Mouse (Mus musculus) ZHBTc4 (cell line): ENCODE data around the gene Mpped2.
A peak's percentile ranks its signal among the peaks of the same experiment; 100 is the strongest.

Experiments used
- DNase-seq: peaks from one replicate; pipeline ENCODE4 v3.0.0-alpha.2; 2011; ENCODE audit warnings: low read depth, low spot score

The Mpped2 gene

DNA sequence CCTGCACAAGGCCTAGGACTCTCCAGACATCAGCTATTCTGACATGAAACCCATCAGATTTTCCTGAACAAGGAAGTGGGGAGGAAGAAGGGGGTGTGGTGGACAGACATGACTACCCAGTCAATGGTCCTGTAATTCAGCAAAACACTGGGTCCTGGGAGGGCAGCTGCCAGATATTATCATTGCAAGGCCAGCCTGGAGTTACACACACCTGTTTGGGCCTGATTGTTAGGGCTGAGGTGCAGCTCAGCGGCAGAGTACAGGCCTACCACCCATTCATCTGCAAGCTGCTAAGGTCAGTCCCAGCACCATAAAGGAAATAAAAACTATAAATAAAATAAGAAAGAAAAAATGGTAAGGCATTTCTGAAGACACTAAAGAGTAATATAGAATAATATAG is 52.3 kb downstream of the Mpped2 start:
- DNase-seq: no peak

GRCm38 (mm10) chr2:106746211-106746610 is 53.1 kb downstream of the Mpped2 start:
- DNase-seq: no peak

DNA sequence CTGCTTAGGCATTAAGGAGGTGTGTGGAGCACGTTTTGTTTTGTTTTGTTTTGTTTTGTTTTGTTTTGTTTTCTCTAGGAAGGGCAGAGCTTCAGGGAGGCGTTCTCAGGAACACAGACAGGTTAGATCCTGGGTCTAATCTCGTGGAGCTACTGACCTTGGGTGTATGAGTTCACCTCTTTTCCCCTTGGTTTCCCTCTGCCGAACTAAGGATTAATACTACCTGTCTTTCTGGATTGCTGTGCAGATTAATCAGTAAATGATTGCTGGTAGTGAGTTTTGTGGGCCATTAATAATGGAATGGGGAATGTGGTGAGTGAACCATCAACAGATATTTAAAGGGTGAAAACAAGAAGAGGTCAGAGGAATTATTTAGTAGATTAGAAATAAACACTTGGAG is 53.8 kb downstream of the Mpped2 start:
- no peak for DNase-seq

- DNase-seq: no peak
These were observed 54.3 kb downstream of the Mpped2 start for GRCm38 (mm10) chr2:106747342-106747741.

GRCm38 (mm10) chr2:106750878-106751277 is 57.8 kb downstream of the Mpped2 start:
- DNase-seq: peak; percentile 91

DNA sequence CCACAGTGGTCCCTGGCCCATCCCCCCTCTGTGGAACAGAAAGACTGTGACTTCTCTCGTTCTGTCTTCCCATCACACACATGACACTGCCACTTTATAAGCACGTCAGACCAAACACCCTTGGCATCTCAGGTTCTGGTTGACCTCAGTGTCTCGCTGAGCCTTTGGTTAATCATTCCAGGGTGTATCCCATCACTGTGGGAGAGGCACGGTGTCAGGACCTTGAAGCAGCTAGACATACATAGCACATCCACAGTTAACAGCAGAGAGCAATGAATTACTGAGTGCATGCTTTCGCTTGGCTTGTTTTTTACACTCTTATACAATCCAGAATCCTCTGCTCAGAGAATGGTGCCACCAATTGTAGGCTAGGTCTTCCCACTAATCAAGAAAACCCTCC is 60.6 kb downstream of the Mpped2 start:
- DNase-seq: peak; percentile 33

GRCm38 (mm10) chr2:106754696-106755095 is 61.6 kb downstream of the Mpped2 start:
- DNase-seq: no peak

DNA sequence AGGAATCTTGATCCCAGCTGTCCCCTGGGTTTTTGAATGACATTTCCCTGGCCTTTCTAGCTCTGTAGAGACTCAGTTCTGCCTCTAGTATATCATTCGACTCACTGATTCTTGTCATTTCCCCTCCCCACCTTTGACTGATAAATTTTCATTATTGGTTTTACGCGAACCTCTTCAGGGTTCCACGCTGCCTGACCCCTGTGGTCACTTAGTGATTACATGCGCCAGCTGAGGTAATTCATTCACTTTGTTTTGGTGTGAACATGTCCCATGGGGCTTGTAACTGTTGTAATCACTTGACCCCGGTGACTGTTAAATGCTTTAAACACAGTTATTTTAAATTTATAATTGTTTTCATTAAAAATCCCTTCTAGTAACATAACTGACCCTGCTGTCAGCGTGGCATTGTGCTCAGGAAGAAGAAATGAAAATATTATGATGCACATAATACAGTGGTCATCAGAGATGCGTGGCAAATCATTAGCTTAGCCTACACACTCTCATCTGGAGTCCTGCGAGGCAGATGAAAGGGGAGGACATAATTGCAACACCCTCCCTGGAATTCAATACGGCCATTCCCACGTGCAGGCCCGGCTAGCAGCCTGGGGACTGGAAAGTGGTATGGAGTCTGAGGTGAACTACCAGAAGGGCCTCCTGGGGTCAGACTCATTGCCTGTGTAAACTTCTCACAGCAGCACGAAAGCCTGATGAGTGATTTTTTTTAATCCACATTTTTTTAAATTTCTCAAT is 63.5 kb downstream of the Mpped2 start:
- no peak for DNase-seq

DNA sequence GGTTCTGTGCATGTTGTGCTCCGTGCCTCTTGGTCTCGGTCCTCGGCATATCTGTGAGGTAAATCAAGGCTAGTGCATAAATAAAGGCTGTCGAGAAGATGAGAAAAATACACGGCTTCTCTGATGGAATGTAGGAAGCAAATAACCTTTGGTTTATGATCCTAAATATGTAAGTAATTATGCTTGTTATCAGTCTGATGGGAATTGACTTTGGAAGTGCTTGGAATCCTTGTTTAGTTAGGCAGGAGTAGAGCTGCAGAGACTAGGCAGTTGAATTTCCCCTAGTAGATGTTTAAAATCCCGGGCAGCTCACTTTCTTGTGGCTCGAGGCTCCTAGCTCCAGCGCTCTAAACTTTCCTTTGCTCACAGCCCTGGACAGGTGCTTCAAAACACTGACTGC is 69.9 kb downstream of the Mpped2 start:
- no peak for DNase-seq

DNA sequence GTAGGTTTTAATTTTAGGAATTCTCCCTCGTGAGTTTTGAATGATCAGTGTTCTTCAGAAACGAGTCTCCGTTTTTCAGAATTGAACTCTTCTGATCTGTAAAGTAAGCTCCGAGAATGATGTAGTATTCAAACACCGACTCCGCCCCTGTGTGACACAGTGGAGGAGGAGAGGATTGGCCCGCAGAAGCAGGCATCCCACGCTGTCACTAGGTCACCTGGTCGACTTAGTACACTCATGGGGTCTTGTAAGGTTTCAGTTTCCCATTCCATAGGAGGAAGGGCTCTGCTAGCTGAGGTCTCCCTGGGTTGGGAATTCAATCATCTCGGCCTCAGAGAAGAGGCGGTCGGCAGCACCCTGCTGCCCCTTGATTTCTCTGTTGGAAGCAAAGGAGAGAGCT is 76.2 kb downstream of the Mpped2 start:
- no peak for DNase-seq

DNA sequence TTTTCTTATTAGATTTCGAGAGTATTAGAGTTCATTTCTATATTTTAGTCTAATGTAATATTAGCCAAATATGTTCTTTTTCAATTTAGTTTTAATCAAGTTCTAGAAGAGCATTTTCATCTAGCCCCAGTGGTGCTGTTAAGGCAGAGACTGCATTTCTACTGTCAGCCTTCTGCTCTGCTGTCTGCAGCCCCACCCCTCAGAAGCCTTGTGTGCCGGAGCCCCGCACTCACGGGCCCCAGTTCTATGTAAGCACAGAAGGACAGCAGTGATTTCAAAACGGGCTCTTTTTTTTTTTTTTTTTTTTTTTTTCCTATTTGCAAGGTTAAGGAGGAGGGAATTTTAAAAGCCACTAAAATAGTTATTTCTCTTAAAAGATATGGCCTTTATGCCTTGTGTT is 79.6 kb downstream of the Mpped2 start:
- DNase-seq: no peak

DNA sequence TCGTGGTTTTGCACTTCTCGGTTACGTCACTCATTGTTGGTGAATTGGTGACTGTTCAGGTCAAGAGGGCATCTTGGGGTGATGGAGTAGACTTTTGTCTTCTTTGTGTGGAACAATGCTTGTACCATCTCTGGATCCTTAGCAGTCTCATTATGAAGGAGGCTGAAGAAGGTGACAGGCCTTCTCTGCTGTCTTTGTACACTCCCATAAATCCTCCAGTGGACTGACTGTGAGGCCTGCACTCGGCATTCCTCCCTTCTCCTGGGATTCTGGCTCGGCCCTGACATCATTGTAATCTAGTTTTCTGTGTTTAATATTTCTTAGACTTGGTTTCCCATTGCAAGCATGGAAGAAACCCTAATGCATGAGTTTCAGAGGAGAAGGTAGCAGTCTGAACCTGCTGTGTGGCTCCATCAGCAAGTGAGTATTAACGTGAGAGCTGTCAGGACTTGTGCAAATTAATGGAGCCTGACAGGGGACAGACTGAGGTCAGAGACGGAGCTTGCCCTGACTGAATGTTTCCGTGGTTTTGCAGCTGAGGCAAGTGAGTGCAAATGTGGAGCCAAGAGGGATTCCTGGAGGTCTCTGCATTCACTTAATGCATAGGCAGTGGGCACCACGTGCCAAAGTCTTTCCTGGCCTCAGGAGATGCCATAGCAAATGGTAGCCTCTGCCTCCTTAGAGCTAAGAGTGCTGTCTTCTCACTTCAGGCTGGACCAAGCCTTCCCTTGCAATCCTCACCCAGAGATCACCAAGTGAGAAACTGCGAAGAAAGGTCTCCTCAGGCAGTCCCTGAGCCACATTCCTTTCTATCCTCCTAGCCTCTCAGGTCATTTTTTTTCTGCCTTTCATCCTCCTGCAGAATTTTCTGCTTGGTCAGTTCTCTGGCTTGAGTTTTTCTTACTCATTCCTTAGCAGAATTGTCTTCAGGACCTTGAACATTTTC is 81.5 kb downstream of the Mpped2 start:
- no peak for DNase-seq

- no peak for DNase-seq
These were observed 82.9 kb downstream of the Mpped2 start for GRCm38 (mm10) chr2:106775994-106776393.

GRCm38 (mm10) chr2:106778861-106779516 is 85.9 kb downstream of the Mpped2 start:
- DNase-seq: no peak

DNA sequence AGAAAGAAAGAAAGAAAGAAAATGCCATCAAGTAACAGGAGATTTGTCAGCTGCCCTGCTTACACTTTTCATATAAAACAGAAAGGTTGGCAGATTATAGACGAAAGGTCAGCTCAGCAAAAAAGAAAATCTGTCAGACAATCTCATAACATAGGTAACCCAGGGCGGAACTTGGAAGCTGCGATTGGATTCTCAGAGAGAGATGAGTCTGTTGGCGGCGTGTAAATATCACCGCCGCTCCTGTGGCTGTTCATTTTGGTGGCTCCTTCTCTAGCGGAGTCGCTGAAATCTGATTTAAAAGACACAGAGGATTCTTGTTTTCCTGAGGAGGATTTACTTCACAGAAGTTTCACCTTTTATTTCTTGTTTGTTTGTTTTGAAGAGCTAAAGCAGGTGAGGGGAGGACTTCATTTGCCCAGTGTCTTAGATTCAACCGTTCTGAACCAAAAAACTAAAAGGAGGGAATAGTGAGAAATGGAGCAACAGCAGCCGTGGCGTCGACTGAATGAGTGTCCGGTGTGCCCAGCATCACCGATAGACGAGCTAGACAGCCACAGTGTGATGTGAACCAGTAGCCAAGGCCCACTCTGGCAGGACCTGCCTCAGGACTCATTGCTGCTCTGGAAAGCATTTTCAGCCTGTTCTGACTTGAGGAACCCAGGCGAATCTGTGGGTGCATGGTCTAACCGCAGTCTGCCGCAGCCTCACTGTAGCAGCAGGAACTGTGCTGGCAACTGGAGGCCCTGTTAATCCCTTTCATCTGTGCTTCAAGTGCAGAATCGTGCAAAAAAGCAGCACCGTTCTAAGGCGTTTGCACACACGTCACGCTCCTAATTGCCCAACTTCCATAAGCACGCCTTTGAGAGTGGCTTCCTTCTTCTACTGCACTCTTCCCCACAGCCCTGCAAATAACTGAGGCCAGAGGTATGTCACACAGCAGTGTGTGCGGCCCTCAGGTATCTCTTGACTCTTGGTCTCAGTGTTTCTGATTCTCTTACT is 88.4 kb downstream of the Mpped2 start:
- no peak for DNase-seq

DNA sequence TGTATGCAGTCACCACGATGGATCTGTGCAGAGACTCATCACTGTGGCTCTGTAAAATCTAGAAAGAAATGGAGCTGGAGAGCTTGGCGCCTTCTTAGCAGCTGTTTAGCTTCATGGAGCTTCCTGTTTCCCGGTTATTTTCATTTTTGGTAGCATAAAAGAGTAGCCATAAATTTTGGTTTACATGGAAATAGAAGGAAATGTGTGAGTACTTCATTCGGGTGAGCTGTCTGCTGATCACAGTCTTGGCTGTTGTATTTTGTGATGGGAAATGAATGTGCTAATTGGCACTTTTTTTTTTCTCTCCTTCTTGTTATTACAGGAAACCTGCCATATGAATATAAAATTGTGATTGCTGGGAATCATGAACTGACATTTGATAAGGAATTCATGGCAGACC is 90.2 kb downstream of the Mpped2 start:
- DNase-seq: no peak

DNA sequence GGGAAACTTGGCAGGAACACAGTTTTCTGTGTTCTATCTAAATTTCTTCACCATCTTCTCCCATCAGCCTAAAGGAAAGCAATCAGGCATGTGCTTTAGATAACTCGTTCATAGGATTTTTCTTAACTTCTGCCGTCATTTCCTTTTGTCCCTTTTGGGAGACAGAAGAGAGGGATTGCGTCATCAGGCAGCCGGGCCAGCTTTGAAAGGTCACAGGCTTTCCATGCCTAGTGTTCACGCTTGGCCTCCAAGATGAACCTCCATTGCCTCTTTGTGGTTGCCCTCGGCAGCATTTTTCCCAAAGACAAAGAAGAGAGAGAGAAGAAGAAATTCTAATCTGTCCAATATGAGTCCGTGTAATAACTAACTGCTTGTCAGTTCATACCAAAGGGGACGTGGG is 95.0 kb downstream of the Mpped2 start:
- no peak for DNase-seq

DNA sequence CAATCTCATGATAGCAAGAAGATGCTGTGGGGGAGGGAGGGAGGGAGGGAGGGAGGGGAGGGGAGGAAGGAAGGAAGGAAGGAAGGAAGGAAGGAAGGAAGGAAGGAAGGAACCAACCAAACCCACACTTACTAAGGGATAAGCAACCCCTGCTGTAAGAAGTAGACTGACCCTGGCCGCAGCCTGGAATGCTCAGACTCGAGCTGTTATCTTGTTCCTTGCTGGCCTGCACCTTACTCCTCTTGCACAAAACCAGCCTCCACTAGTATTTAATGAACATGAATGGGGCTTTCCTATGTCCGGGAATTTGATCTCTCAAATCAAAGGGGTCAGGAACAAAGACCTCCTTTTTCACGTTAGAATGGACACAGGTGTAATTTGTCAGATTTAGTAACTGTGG is 95.5 kb downstream of the Mpped2 start:
- DNase-seq: no peak

DNA sequence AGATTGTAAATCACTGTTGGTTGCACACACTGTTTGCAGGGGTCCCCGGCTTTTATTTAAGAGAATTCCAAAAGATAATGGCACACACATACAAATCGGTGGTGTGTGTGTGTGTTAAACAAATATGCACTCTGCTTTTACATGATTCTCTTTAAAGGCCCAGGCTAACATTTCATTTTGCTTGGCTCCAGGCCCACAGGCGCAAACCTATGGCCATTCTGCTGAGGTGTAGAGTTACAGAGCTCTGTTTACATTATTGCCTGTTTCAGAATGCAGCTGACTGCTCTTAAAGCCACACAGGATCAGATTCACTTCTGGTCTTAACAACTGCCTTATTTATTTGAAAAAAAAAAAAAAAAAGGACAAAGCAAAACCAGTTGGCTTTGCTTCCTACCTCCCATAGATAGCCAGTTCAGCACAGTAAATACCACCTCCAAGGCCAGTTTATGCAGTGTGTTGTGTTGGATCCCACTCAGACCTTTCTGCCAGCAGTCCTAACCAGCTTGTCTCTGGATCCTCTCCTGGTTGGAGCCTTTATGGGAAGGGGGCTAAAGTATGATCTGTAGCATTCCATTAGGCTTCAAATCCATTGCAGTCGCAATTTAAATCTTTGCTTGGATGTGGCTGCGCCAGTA is 96.7 kb downstream of the Mpped2 start:
- DNase-seq: no peak

- no peak for DNase-seq
These were observed 97.2 kb downstream of the Mpped2 start for GRCm38 (mm10) chr2:106790329-106790701.

DNA sequence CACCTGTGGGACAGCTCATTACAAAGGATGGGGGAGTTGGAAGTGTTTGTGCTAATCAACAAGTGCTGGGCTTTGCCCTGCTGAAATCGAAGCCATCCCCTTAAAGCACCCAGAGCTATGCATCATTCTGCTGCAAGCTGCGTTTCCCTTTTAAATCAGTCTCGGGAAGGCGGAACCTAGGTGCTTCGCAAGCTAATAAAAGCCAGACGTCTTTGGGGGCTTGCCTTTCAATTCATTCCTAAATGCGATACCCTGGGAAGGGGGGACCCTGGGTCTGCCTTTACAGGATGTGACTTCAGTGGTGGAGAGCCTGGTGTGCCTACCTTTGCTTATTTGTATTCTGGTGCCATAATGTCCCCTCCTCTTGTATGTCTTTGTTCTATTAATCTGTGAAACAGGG is 103.2 kb downstream of the Mpped2 start:
- no peak for DNase-seq
